12 mouse cellular contexts compared by ENCODE assay signal in genomic region chr10:71291179-71291661, GRCm38 (mm10). TPM values are rescaled to one million over a fixed set of nuclear protein-coding genes. Genes with fewer than 3 reads are reported as not detected.
DNase-seq lines count a peak whose midpoint lies in the region; ATAC-seq and TF ChIP-seq lines count a peak whose summit lies in the region.
"Had no signal": no experiment of that assay in that cellular context is flagged by ENCODE, and none has a peak within 500 bp of the region (broad histone marks: within the 10 kb centered on the region; RNA-seq: fewer than 3 reads in every experiment).

No protein-coding gene starts in this region.

- peak; percentile 82 for ATAC-seq in megakaryocyte, adult 5-6 weeks (ENCODE audit: poor library complexity, severe bottlenecking)
- ATAC-seq in hindbrain, postnatal 0 days: no peak
- ATAC-seq in forebrain, postnatal 0 days: no peak
- ATAC-seq: midbrain, embryonic 16.5 days had no signal

- H3K36me3 ChIP-seq in C2C12 (ENCODE audit: control insufficient read depth, insufficient read depth): no peaks in the 10 kb centered on the region
- H3K36me3 ChIP-seq in hindbrain, postnatal 0 days (ENCODE audit: insufficient read depth, low read length): no peaks in the 10 kb centered on the region
- no peaks in the 10 kb centered on the region for H3K36me3 ChIP-seq in forebrain, postnatal 0 days (ENCODE audit: insufficient read depth)
- H3K36me3 ChIP-seq: heart, embryonic 15.5 days had no signal

- no peaks in the 10 kb centered on the region for H3K9me3 ChIP-seq in hindbrain, postnatal 0 days (ENCODE audit: low read length)
- no peaks in the 10 kb centered on the region for H3K9me3 ChIP-seq in forebrain, postnatal 0 days (ENCODE audit: low read length)
- H3K9me3 ChIP-seq: heart, embryonic 15.5 days had no signal

- 0 out of 2 replicates have a peak, but pooled peaks cover 4% of the 10 kb centered on the region for H3K4me1 ChIP-seq in hindbrain, postnatal 0 days (ENCODE audit: insufficient read depth, low read length)
- H3K4me1 ChIP-seq in forebrain, postnatal 0 days (ENCODE audit: insufficient read depth): no peaks in the 10 kb centered on the region
- H3K4me1 ChIP-seq: heart, embryonic 15.5 days had no signal

- TF ChIP-seq CTCF in C2C12 (IDR thresholded peaks at IDR 0.05; ENCODE audit: control insufficient read depth, insufficient read depth, insufficient read length): no peak
- TF ChIP-seq CTCF in hindbrain, postnatal 0 days (IDR thresholded peaks at IDR 0.05; ENCODE audit: low read depth): no peak
- no peak for TF ChIP-seq CTCF in forebrain, postnatal 0 days (IDR thresholded peaks at IDR 0.05; ENCODE audit: low read depth)

- H3K27ac ChIP-seq in hindbrain, postnatal 0 days: no peak overlapping the region
- no peak overlapping the region for H3K27ac ChIP-seq in forebrain, postnatal 0 days (ENCODE audit: low read depth, low read length)
- H3K27ac ChIP-seq: heart, embryonic 15.5 days had no signal

- peak; percentile 22 for DNase-seq in induced T-regulatory cell, adult 2 months (ENCODE audit: low read depth)
- DNase-seq in kidney, postnatal 14 days: peak; percentile 59
- DNase-seq in lung, postnatal 25 days (ENCODE audit: low spot score): no peak
- no peak for DNase-seq in hindbrain, postnatal 0 days (ENCODE audit: low spot score)
- DNase-seq in forebrain, postnatal 0 days: no peak
- DNase-seq in gastrocnemius, postnatal 14 days: no peak
- DNase-seq: cerebellum, postnatal 36 days had no signal

- H3ac ChIP-seq in C2C12 (ENCODE audit: control insufficient read depth, insufficient read length, low read depth): no peak overlapping the region

- 31% methylated on average over 3 of the region's 3 CpGs for WGBS in hindbrain, postnatal 0 days
- WGBS in forebrain, postnatal 0 days: 16% methylated on average over 3 of the region's 3 CpGs

- intact Hi-C loops in gastrocnemius, postnatal 14 days (cut with DNase I; ENCODE audit: low total_unique reads): no loop called here

- H3K27me3 ChIP-seq in C2C12 (ENCODE audit: control insufficient read depth, insufficient read depth, insufficient read length): no peaks in the 10 kb centered on the region
- no peaks in the 10 kb centered on the region for H3K27me3 ChIP-seq in hindbrain, postnatal 0 days (ENCODE audit: insufficient read depth, low read length)
- no peaks in the 10 kb centered on the region for H3K27me3 ChIP-seq in forebrain, postnatal 0 days (ENCODE audit: insufficient read depth, low read length)

- no peak overlapping the region for H3K4me2 ChIP-seq in hindbrain, postnatal 0 days (ENCODE audit: low read depth, low read length)
- H3K4me2 ChIP-seq in forebrain, postnatal 0 days (ENCODE audit: low read depth): no peak overlapping the region

- no peaks in the 10 kb centered on the region for H3K79me2 ChIP-seq in C2C12 (ENCODE audit: control insufficient read depth, insufficient read depth)

- H3K4me3 ChIP-seq in C2C12 (ENCODE audit: insufficient read depth, poor library complexity, severe bottlenecking): no peak overlapping the region
- H3K4me3 ChIP-seq in hindbrain, postnatal 0 days (ENCODE audit: low read length): no peak overlapping the region
- H3K4me3 ChIP-seq in forebrain, postnatal 0 days (ENCODE audit: low read depth, low read length): no peak overlapping the region
- H3K4me3 ChIP-seq: erythroblast, embryonic 14.5 days; heart, embryonic 15.5 days had no signal

- H3K9ac ChIP-seq in hindbrain, postnatal 0 days (replicated peaks; ENCODE audit: low read length): no peak overlapping the region
- H3K9ac ChIP-seq in forebrain, postnatal 0 days: no peak overlapping the region
- H3K9ac ChIP-seq: heart, embryonic 15.5 days had no signal

- H3K79me3 ChIP-seq in C2C12 (ENCODE audit: low read depth): no peaks in the 10 kb centered on the region

TF ChIP-seq in C2C12, 6 proteins besides CTCF, POLR2A, EP300 and RAD21:
- TF ChIP-seq FOSL1 (IDR thresholded peaks at IDR 0.05; ENCODE audit: insufficient read depth, low read length, poor library complexity, severe bottlenecking) (no peak), MYOD1 (IDR thresholded peaks at IDR 0.05; ENCODE audit: control insufficient read depth, insufficient read length, low read depth) (peak; percentile 65), CEBPB (IDR thresholded peaks at IDR 0.05; ENCODE audit: low read depth) (peak; percentile 41)

RNA-seq across cellular contexts. Expression of gene Ube2d1, which starts 6.2 kb away (rescaled TPM):
- 34.0 TPM for polyA plus RNA-seq in C2C12 (2012; fragmentation: generic; extraction: Trizol)
- total RNA-seq in megakaryocyte, adult 5-6 weeks (2015): 87.2 and 91.7 TPM in 2 replicates
- total RNA-seq in megakaryocyte, adult 5-6 weeks (2017): 17.7 and 18.7 TPM in 2 replicates
- 58.8 and 72.3 TPM in 2 replicates for total RNA-seq in hindbrain, postnatal 0 days (2014; rRNA removed)
- 126 and 145 TPM in 2 replicates for polyA plus RNA-seq in hindbrain, postnatal 0 days (2015; fragmentation: Nextera tagmentation; extraction: Ambion mirVana)
- 80.7 and 82.6 TPM in 2 replicates for total RNA-seq in forebrain, postnatal 0 days (2014; rRNA removed)
- 227 and 232 TPM in 2 replicates for polyA plus RNA-seq in forebrain, postnatal 0 days (2015; fragmentation: Nextera tagmentation; extraction: Ambion mirVana)
- 100 to 1,000 TPM; 150 to 153 TPM for total RNA-seq in gastrocnemius, postnatal 14 days (2021)
- polyA plus RNA-seq: erythroblast, embryonic 14.5 days had no signal

RNA-seq across cellular contexts. Expression of gene Tfam, which starts 53.1 kb away (rescaled TPM):
- polyA plus RNA-seq in C2C12 (2012; fragmentation: generic; extraction: Trizol): 21.0 TPM
- total RNA-seq in megakaryocyte, adult 5-6 weeks (2015): 38.6 and 42.3 TPM in 2 replicates
- total RNA-seq in megakaryocyte, adult 5-6 weeks (2017): 43.4 and 56.1 TPM in 2 replicates
- total RNA-seq in hindbrain, postnatal 0 days (2014; rRNA removed): 13.1 and 14.4 TPM in 2 replicates
- 39.0 and 39.1 TPM in 2 replicates for polyA plus RNA-seq in hindbrain, postnatal 0 days (2015; fragmentation: Nextera tagmentation; extraction: Ambion mirVana)
- 25.1 and 50.9 TPM in 2 replicates for total RNA-seq in forebrain, postnatal 0 days (2014; rRNA removed)
- polyA plus RNA-seq in forebrain, postnatal 0 days (2015; fragmentation: Nextera tagmentation; extraction: Ambion mirVana): 46.9 and 47.7 TPM in 2 replicates
- 10 to 100 TPM; 48.1 to 51.2 TPM for total RNA-seq in gastrocnemius, postnatal 14 days (2021)

RNA-seq across cellular contexts. Expression of gene Cisd1, which starts 53.5 kb away (rescaled TPM):
- polyA plus RNA-seq in C2C12 (2012; fragmentation: generic; extraction: Trizol): 132 TPM
- total RNA-seq in megakaryocyte, adult 5-6 weeks (2015): 42.5 and 45.0 TPM in 2 replicates
- total RNA-seq in megakaryocyte, adult 5-6 weeks (2017): 15.2 and 22.8 TPM in 2 replicates
- total RNA-seq in hindbrain, postnatal 0 days (2014; rRNA removed): 105 and 108 TPM in 2 replicates
- 388 and 399 TPM in 2 replicates for polyA plus RNA-seq in hindbrain, postnatal 0 days (2015; fragmentation: Nextera tagmentation; extraction: Ambion mirVana)
- 128 and 160 TPM in 2 replicates for total RNA-seq in forebrain, postnatal 0 days (2014; rRNA removed)
- polyA plus RNA-seq in forebrain, postnatal 0 days (2015; fragmentation: Nextera tagmentation; extraction: Ambion mirVana): 346 and 354 TPM in 2 replicates
- 100 to 1,000 TPM; 130 to 134 TPM for total RNA-seq in gastrocnemius, postnatal 14 days (2021)

RNA-seq across cellular contexts. Expression of gene Ipmk, which starts 56.3 kb away (rescaled TPM):
- 9.2 TPM for polyA plus RNA-seq in C2C12 (2012; fragmentation: generic; extraction: Trizol)
- total RNA-seq in megakaryocyte, adult 5-6 weeks (2015): 46.7 and 49.8 TPM in 2 replicates
- 53.6 and 55.4 TPM in 2 replicates for total RNA-seq in megakaryocyte, adult 5-6 weeks (2017)
- 17.3 and 19.0 TPM in 2 replicates for total RNA-seq in hindbrain, postnatal 0 days (2014; rRNA removed)
- polyA plus RNA-seq in hindbrain, postnatal 0 days (2015; fragmentation: Nextera tagmentation; extraction: Ambion mirVana): 14.0 and 14.4 TPM in 2 replicates
- total RNA-seq in forebrain, postnatal 0 days (2014; rRNA removed): 19.3 and 26.1 TPM in 2 replicates
- 10.9 and 12.5 TPM in 2 replicates for polyA plus RNA-seq in forebrain, postnatal 0 days (2015; fragmentation: Nextera tagmentation; extraction: Ambion mirVana)
- total RNA-seq in gastrocnemius, postnatal 14 days (2021): 10 to 100 TPM; 10.8 to 11.8 TPM

Comparison
In these comparisons a context has a peak if more than half of its experiments do, and no peak if none do; other contexts are left out.
1. DNase-seq: peak in induced T-regulatory cell, adult 2 months (single experiment) and kidney, postnatal 14 days (single experiment); none in lung, postnatal 25 days (single experiment), hindbrain, postnatal 0 days (single experiment), forebrain, postnatal 0 days (single experiment) and gastrocnemius, postnatal 14 days (single experiment).